Mouse (Mus musculus) spleen, adult 2 months (tissue): Measurements from ENCODE around the gene Sipa1l1.

Experiments
- CTCF ChIP-seq: fragments of 200-500 bp; IDR thresholded peaks from 2 replicates; pipeline ENCODE4 v1.5.1; 2011; ENCODE audit warnings: mild to moderate bottlenecking, inconsistent platforms; ENCODE audit not compliant: insufficient read depth, insufficient read length, insufficient replicate concordance; ENCODE audit errors: extremely low read depth
- POLR2A ChIP-seq: fragments of 200-500 bp; IDR thresholded peaks from 2 replicates; pipeline ENCODE4 v1.6.1; 2011; ENCODE audit warnings: low read depth, low read length, inconsistent platforms

DNA sequence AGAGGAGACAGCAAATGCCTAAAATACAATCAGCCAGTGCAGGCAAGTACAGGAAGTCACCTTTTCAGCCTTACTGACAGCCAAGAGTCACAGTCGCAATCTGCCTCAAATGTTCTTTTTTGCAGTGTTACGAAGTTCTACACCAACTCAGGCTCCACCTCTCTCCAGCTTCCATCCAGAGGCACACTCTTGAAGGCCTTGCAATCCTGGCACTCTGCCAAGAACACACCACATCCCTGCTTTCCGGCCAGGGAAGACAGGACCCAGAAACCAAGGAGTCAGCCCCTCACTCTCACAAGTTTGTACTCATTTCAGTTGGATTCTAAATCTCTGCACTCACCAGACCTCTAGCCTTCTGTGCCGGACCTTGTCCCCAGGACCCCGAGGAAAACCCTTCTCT, 299.3 kb downstream of the Sipa1l1 start:
- no peak for TF ChIP-seq POLR2A
- no peak for TF ChIP-seq CTCF
